Mouse (Mus musculus): ENCODE measurements at regions not wholly inside any gene's neighbourhood (a gene's known extent, or its start where the extent isn't known, plus 50 kb on each side); places are given as distances from the start of the nearest gene placed in this dataset.
A peak's percentile ranks its signal among the peaks of the same experiment; 100 is the strongest.

- H3K27ac ChIP-seq, result no peak overlapping the region
- H3K4me3 ChIP-seq, result no peak overlapping the region
- no peak for TF ChIP-seq CTCF (conservative IDR thresholded peaks at IDR 0.05)
- DNase-seq (ENCODE audit: low spot score in 2 of 2), result no peak
Measured at GRCm38 (mm10) chr14:104029668-104030530, 185.7 kb upstream of the Ednrb start.

DNA sequence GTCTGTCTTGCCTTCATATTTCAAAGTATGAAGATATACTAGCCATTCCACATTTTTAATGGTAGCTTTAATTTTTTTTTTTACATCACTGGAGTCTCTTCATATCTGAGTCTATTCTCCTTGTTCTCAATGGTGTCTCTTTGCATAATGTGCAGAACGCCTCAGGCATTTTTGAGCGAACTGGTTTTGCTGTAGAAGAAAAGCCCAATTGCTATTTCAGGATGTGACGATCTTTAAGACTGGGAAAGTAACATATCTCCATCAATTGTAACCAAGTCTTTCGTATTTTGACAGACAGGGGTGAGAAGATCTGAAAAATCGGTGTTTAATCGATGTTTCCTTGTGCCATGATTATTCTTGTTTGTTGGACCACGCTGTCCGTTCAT is 183.7 kb upstream of the Ednrb start:
- Histone ChIP-seq H3K4me3 (no peak overlapping the region), H3K27ac (no peak overlapping the region)
- DNase-seq (ENCODE audit: low spot score in 2 of 2), result no peak
- no peak for TF ChIP-seq CTCF (conservative IDR thresholded peaks at IDR 0.05)

GRCm38 (mm10) chr14:104027077-104027899 is 183.1 kb upstream of the Ednrb start:
- peak overlapping the region; percentile 37 for H3K4me3 ChIP-seq
- peak; percentile 99 for TF ChIP-seq CTCF (conservative IDR thresholded peaks at IDR 0.05)
- DNase-seq (ENCODE audit: low spot score in 2 of 2), result peak; percentile 34 to 42
- H3K27ac ChIP-seq, result no peak overlapping the region

DNA sequence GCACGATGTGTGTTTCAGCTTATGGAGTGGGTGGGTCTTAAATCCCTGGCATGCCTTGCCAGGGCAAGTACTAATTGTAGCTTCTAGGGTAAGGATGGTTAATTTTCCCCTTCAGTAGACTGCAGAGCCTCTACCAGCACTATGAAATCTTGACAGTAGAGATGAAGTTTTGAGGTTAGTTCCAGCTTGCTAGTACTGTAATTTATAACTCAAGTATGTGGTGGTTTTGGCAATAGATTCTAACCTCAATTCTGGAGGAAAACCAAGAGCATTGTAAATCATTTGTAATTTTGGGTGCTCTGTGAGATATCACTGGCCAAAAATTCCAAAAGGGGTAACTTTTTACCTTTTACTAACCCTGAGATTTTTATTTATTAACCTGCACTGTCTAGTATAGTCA is 164.3 kb upstream of the Ednrb start:
- no peak overlapping the region for H3K27ac ChIP-seq
- no peak overlapping the region for H3K4me3 ChIP-seq
- TF ChIP-seq CTCF (conservative IDR thresholded peaks at IDR 0.05), result no peak
- no peak for DNase-seq (ENCODE audit: low spot score in 2 of 2)

DNA sequence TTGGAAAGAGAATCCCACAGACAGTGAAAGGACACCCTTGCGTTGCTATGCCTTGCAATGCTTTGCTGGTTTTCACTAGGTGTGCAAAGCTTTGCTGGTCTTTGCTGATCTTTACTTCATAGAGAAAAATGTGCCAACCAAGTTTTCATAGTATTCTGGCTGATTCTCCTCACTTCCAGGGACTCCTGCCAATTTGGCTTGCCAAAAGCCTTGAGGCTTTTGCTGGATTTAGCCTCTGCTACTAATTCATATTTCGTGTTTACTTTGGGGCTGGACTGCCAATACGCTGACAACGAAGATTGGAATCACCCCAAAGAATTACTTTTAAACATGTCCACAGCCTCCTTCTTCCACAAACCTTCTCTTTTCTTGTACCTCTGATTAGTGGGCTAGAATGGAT is 162.2 kb upstream of the Ednrb start:
- no peak overlapping the region for H3K27ac ChIP-seq
- no peak for TF ChIP-seq CTCF (conservative IDR thresholded peaks at IDR 0.05)
- no peak overlapping the region for H3K4me3 ChIP-seq
- DNase-seq (ENCODE audit: low spot score in 2 of 2), result no peak

GRCm38 (mm10) chr14:104005132-104005531 is 160.9 kb upstream of the Ednrb start:
- TF ChIP-seq CTCF (conservative IDR thresholded peaks at IDR 0.05), result no peak
- no peak overlapping the region for H3K4me3 ChIP-seq
- H3K27ac ChIP-seq, result no peak overlapping the region
- no peak for DNase-seq (ENCODE audit: low spot score in 2 of 2)

DNA sequence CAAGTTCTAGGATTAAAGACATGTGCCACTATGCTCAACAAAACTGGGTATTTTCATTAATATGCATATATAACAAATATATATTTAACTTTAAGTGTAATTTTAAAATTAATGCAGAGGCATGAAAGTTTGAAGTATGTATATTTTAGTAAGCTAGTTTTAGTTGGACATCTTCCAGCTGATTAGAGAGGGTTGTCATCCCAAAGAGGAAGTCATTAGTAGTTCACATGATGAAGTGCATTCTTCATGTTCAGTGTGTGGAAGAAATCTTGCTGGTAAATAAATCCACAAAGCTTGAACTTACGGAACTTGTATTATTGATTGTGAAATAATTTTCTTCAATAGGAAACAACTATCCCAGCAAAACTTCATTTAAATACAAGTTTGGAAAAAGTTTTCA is 158.2 kb upstream of the Ednrb start:
- no peak for DNase-seq (ENCODE audit: low spot score in 2 of 2)
- Histone ChIP-seq H3K4me3 (no peak overlapping the region), H3K27ac (no peak overlapping the region)
- TF ChIP-seq CTCF (conservative IDR thresholded peaks at IDR 0.05), result no peak

DNA sequence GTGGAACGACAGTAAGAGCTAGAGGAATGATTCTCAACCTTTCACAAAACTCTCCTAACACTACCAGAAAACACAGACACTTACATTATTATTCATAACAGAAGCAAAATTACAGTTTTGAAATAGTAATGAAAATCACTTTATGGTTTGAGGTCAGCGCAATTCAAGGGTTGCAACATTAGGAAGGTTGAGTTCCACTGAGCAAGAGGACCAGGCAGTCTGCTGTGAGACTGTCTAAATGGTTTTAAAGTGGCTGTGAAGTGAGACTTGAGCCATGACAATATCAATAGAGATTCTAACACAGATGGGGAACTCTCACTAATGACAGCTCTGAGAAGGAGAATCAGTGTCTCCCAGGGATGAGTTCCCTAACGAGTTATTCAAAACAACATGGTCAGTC is 146.2 kb upstream of the Ednrb start:
- Histone ChIP-seq H3K4me3 (no peak overlapping the region), H3K27ac (no peak overlapping the region)
- no peak for TF ChIP-seq CTCF (conservative IDR thresholded peaks at IDR 0.05)
- no peak for DNase-seq (ENCODE audit: low spot score in 2 of 2)

- no peak for TF ChIP-seq CTCF (conservative IDR thresholded peaks at IDR 0.05)
- DNase-seq (ENCODE audit: low spot score in 2 of 2), result no peak
- H3K4me3 ChIP-seq, result no peak overlapping the region
- no peak overlapping the region for H3K27ac ChIP-seq
Measured at GRCm38 (mm10) chr14:103989949-103990348, 145.7 kb upstream of the Ednrb start.

GRCm38 (mm10) chr14:103987266-103987665 is 143.1 kb upstream of the Ednrb start:
- Histone ChIP-seq H3K4me3 (no peak overlapping the region), H3K27ac (no peak overlapping the region)
- TF ChIP-seq CTCF (conservative IDR thresholded peaks at IDR 0.05), result no peak
- DNase-seq (ENCODE audit: low spot score in 2 of 2), result no peak

DNA sequence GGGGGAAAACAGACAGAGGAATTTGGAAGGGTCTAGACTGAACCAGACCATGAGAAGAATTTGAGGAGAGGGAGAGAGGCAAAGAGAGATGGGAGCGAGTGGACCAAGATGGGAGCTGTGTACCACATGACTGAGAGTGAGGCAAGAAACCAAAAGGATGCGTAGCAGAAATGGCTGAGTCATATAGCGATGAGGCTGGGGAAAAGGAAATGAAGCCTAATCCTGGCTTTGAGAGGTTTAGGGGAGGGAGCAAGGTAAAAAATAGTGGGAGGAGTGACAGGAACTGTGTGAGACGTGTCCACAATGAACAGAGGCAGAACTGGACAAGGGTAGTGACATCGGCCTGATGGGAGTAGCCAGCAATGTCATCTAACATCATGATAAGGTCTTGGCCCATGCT is 140.1 kb upstream of the Ednrb start:
- Histone ChIP-seq H3K27ac (no peak overlapping the region), H3K4me3 (no peak overlapping the region)
- DNase-seq (ENCODE audit: low spot score in 2 of 2), result no peak
- TF ChIP-seq CTCF (conservative IDR thresholded peaks at IDR 0.05), result no peak

DNA sequence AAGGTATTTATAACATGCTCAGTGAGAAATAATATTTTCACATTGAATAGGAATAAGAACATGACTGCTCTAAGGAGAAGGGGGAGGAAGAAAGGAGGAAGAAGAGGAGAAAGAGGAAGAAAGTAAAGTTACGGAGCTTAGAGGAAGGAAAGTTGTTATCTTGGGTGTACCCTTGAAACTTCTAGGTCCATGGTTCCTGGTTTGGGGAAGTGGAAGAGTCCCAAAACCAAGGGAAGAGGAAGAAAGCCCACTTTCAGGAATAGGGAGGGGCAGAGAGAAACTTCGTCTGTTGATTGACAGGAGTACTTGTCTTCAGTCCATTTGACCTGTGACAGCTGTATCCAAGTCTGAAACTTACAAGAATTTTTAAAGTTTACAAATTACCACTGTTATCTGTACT is 134.6 kb upstream of the Ednrb start:
- no peak overlapping the region for H3K4me3 ChIP-seq
- H3K27ac ChIP-seq, result no peak overlapping the region
- no peak for DNase-seq (ENCODE audit: low spot score in 2 of 2)
- no peak for TF ChIP-seq CTCF (conservative IDR thresholded peaks at IDR 0.05)

- DNase-seq (ENCODE audit: low spot score in 2 of 2), result no peak
- Histone ChIP-seq H3K4me3 (no peak overlapping the region), H3K27ac (no peak overlapping the region)
- no peak for TF ChIP-seq CTCF (conservative IDR thresholded peaks at IDR 0.05)
Measured at GRCm38 (mm10) chr14:103977769-103978168, 133.6 kb upstream of the Ednrb start.

DNA sequence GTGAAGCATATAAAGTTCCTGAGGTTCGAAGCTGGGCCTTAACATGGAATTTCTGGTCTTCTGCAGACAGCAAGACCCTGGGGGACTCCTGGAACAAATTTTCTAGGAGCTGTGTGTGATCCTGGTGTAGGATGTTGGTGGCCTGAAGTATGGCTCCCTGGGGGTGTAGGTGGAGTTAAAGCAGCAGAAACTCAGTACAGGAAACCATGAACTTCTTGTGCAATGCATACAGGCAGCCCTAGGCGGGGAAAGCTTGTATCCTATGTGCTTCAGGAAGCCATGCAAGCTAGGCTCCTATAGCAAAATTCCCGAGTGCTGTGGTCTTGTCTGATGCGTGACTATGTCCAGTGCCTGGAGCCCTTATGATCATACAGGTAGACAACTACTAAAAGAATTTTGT is 129.8 kb upstream of the Ednrb start:
- no peak overlapping the region for H3K27ac ChIP-seq
- no peak for DNase-seq (ENCODE audit: low spot score in 2 of 2)
- no peak overlapping the region for H3K4me3 ChIP-seq
- TF ChIP-seq CTCF (conservative IDR thresholded peaks at IDR 0.05), result no peak

All from layer of hippocampus, adult 2 months (tissue).